Mouse (Mus musculus) brain, embryonic 14.5 days (tissue): ENCODE data around the gene Pacsin2.

Experiments
- CTCF ChIP-seq: fragments of 200-500 bp; IDR thresholded peaks from 2 replicates; pipeline ENCODE4 v1.5.1; 2012; ENCODE audit warnings: inconsistent platforms, mild to moderate bottlenecking, moderate library complexity, borderline replicate concordance; ENCODE audit not compliant: insufficient read depth, insufficient read length; ENCODE audit errors: extremely low read depth
- POLR2A ChIP-seq: fragments of 200-500 bp; IDR thresholded peaks from 2 replicates; pipeline ENCODE4 v1.6.1; 2012; ENCODE audit warnings: mild to moderate bottlenecking, inconsistent platforms, borderline replicate concordance; ENCODE audit not compliant: poor library complexity, insufficient read depth, insufficient read length, severe bottlenecking; ENCODE audit errors: extremely low read depth

- TF ChIP-seq CTCF (no peak), POLR2A (no peak)
These were observed 29.6 kb upstream of the Pacsin2 start for GRCm38 (mm10) chr15:83493856-83494571.
